Mouse (Mus musculus) gastrocnemius, postnatal 10 days (tissue): ENCODE measurements around the gene Cct2. TPM values are rescaled to one million over a fixed set of nuclear protein-coding genes. Genes with fewer than 3 reads are reported as not detected.

Source experiments
- total RNA-seq, 2 experiments: library from RNA; stranded (reverse); gene quantifications; 2 replicates each; pipeline ENCODE4 v1.2.3; 2021

The Cct2 gene
- total RNA-seq, 2 experiments from 2014 or later = 172 to 175 TPM

Other genes starting within 250 kb of the Cct2 start
- gene Myrfl, start 166.9 kb downstream of the Cct2 start, total RNA-seq = under 1 TPM; 0.42 to 0.54 TPM
- 10 to 100 TPM; 17.9 to 18.7 TPM for gene Rab3ip, start 113.0 kb downstream of the Cct2 start, total RNA-seq
- gene Gm10271, start 91.2 kb downstream of the Cct2 start, total RNA-seq = not detected
- 1 to 10 TPM; 5.6 to 7.6 TPM for gene Best3, start 77.5 kb downstream of the Cct2 start, total RNA-seq
- not detected for gene Lrrc10, start 18.5 kb downstream of the Cct2 start, total RNA-seq
- 10 to 100 TPM; 11.3 to 15.0 TPM for gene Frs2, start 84.7 kb upstream of the Cct2 start, total RNA-seq
- gene Yeats4, start 160.7 kb upstream of the Cct2 start, total RNA-seq = 10 to 100 TPM; 24.5 to 25.2 TPM
- not detected for gene 9530003J23Rik, start 174.9 kb upstream of the Cct2 start, total RNA-seq
- gene Lyz2, start 218.5 kb upstream of the Cct2 start, total RNA-seq = 10 to 100 TPM; 34.9 to 50.6 TPM
- gene Lyz1, start 229.1 kb upstream of the Cct2 start, total RNA-seq = 1 to 10 TPM; 3.1 to 6.3 TPM